Mouse (Mus musculus) bone marrow macrophage, adult 2 months (primary cell): ENCODE data around the gene 1700001L19Rik.

Experiments used
- CTCF ChIP-seq: IDR thresholded peaks from 2 replicates; pipeline ENCODE4 v1.5.1; 2012; ENCODE audit warnings: low read depth, mild to moderate bottlenecking, low read length, moderate library complexity
- POLR2A ChIP-seq: IDR thresholded peaks from 2 replicates; pipeline ENCODE4 v1.6.1; 2012; ENCODE audit warnings: mild to moderate bottlenecking, low read depth, low read length, borderline replicate concordance

- TF ChIP-seq CTCF (no peak), POLR2A (no peak)
These were observed 8.5 kb downstream of the 1700001L19Rik start for GRCm38 (mm10) chr13:68605689-68606126.
